Mouse (Mus musculus) embryo, embryonic 10.5 days (tissue): ENCODE results near the gene Pclo.
A peak's percentile ranks its signal among the peaks of the same experiment; 100 is the strongest.
"Not testable (repeated sequence)": the region's sequence is repeated elsewhere in the genome, so short reads cannot be mapped to it uniquely, and the experiment has no call there.

Experiments used
- DNase-seq: peaks from one replicate; pipeline ENCODE4 v3.0.0-alpha.2; 2015; ENCODE audit warnings: low spot score

The Pclo gene

DNA sequence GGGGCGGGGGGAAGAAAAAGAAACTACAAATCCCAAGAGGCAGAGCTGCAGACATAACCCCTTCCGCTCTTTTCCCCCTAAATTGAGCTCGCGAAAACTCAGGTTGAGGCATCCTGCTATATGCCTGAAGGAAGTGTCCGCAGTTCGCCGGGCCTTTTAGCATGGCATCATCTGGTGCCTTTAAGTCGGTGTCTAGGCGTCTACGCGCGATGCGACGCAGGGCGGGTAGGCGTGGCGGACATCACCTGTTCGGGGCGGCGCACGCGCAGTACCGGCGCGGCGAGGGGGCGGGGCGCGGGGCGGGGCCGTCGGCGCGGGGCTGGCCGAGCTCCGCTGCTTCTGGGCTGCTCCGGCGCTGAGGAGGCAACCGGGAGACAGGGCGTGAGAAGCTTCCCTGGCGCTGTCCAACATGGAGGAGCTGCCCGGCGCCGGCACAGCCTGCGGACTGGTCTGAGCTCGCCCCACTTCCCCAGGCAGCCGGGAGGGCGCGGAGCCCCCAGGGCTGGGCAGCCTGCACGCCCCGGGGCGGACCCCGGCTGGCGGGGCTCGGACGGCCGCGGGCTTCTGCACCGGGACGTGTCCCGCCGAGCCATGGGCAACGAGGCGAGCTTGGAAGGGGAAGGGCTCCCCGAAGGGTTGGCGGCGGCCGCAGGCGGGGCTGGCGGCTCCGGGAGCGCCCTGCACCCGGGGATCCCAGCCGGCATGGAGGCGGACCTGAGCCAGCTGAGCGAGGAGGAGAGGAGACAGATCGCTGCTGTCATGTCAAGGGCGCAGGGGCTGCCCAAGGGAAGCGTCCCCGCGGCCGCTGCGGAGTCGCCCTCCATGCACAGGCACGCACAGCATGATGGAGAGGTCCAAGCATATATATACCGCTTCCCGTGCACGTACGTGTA, at the start of gene Pclo:
Gene Pclo, plus strand, starts transcription at position 288 of the 893 bp plus-strand sequence.
- DNase-seq: peak; percentile 85

DNA sequence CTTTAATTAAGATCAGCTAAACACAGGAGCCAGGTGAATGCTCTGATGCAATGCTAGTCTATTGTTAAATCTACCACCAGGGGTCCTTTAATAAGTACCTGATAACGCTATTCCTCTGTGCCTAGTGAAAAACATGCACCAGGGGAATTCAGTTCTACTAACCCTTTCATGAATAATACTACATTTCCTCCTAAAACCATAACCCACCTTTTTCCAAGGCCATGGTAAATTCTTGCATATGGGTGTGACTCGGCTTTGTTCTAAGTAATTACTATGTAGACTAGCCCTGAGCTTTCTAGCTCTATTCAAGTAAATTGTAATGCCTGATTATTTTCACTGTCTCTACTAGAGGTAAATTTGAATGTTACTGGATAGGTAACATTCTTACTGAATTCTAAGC, 20.3 kb upstream of the Pclo start:
- not testable (repeated sequence) for DNase-seq

GRCm38 (mm10) chr5:14508522-14508921, 6.2 kb upstream of the Pclo start:
- no peak for DNase-seq

- no peak for DNase-seq
Observed at GRCm38 (mm10) chr5:14509621-14510020, 5.1 kb upstream of the Pclo start.

- DNase-seq: no peak
Observed at GRCm38 (mm10) chr5:14518131-14518832, 3.6 kb downstream of the Pclo start.

GRCm38 (mm10) chr5:14522006-14522405, 7.3 kb downstream of the Pclo start:
- DNase-seq: no peak

DNA sequence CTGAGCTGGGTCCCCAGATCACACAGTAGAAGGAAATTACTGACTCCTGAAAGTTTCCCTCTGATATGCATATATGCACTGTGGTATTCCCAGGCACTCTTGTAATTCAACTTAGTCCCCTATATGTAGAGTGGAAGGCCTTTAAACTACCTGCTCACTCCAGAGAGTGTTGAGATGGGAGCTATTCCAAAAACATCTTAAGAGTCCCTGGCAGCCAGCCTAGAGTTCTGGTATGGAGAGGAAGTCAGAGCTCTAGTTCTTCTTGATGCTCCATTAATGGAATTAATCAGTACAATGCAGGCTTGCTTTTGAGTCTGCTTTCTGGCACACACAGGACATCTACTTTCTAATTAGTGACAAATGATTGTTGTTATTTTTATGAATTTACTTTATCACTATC, 11.3 kb downstream of the Pclo start:
- no peak for DNase-seq

DNA sequence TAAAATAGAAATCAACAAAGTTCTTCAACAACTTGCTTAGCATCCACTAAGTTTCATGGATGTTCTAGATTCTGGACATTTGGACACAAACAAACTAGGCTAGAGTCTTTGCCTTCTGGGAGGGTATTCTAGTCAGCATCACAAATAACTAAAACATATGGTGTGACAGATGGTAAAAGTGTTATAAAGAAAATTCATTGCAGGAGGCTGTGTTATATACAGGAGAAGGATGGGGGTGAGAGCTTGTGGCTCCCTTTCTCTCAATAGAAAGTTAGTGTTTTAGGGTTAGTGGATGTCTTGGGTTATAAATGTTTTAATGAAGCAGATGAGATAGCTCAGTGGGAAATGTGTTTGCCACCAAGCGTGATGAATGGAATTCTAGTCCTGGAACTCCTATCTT, 13.1 kb downstream of the Pclo start:
- DNase-seq: peak; percentile 6

- DNase-seq: no peak
Observed at GRCm38 (mm10) chr5:14531906-14532305, 17.2 kb downstream of the Pclo start.

GRCm38 (mm10) chr5:14539346-14539745, 24.6 kb downstream of the Pclo start:
- DNase-seq: no peak

- no peak for DNase-seq
Observed at GRCm38 (mm10) chr5:14539961-14540627, 25.4 kb downstream of the Pclo start.

- DNase-seq: no peak
Observed at GRCm38 (mm10) chr5:14575626-14576025, 60.9 kb downstream of the Pclo start.

DNA sequence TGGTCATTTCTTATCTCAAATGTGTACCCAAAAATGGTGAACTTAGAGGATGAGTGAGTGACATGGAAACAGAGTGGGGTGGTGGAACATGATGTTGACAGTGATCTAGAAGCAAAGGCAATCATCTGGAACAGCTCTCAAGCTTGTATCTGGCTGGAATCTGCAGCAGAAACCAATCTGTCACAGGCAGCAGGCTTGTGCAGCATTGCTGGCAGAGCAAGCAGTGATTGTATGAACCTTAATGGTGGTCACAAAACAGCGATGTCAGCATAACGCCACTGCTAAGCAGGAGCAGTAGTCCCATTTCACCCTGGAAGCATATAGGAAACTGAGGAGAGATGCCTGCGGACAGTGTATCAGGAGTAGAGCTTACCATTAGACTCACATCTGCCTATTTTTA, 76.8 kb downstream of the Pclo start:
- DNase-seq: no peak

DNA sequence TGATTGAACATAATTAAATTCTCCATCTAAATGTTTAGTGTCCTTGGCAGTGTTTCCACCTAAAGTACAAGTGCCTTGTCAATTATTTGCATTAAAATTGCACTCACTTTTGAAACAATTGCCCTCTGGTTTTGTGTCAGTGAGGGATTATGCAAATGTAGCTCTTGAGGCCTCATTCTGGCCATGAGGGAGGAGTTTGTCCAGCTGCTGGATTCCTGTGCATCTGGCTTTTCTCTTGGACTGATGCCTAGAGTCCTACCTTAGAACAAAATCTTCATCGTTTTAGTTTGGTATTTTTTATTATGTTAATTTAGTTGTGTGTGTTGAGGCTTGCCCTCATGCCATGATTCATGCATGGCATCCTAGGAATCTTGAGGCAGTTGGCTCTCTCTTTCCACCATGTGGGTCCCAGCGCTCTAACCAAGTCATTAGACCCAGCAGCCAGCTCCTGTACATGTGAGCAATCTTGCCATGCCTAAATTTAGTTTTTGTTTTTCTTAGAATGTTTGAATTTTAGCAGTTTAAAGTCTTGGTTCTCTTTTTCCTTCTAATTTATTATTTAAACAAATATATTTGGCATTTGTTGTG, 80.8 kb downstream of the Pclo start:
- DNase-seq: no peak

DNA sequence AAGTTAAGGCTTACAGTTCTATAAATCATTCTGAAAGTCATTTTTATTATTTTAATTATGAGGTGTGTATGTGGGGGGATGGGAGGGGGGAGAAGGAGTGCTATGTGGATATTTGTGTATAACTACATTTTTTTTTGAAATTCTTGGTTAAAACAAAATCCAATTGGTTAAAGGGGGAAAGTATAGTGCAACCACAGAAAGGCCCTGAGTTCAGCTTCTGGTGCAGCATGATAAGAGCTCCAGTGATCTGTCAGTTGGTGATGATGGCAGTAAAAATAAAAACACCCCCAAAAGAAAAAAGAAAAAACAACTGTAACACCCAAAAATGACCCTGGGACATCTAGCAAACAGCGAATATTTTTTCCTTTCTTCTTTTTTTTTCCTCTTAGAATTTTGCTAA, 93.6 kb downstream of the Pclo start:
- DNase-seq: no peak

GRCm38 (mm10) chr5:14621146-14621545, 106.4 kb downstream of the Pclo start:
- DNase-seq: no peak

GRCm38 (mm10) chr5:14623360-14623759, 108.6 kb downstream of the Pclo start:
- DNase-seq: no peak

DNA sequence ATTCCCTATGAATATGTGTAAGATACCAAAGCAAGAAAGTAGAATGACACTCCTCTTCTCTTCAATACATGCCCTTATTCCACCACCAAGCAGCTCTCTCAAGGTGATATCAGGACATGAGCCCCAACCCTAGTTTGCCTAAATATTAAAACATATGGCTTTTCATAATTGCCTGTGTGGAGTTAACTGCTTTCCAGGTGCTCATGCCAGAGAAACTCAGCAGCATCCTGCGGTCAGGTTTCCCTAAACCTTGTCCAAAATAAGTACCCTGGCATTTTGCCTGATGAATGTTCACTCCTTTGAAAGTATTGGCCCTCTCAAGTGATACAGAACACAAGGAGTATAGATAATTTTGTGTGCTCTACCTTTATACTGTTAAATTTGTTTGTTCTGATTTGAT, 126.5 kb downstream of the Pclo start:
- DNase-seq: no peak

GRCm38 (mm10) chr5:14645856-14646255, 131.1 kb downstream of the Pclo start:
- no peak for DNase-seq

- no peak for DNase-seq
Observed at GRCm38 (mm10) chr5:14660637-14661036, 145.9 kb downstream of the Pclo start.

- DNase-seq: no peak
Observed at GRCm38 (mm10) chr5:14662180-14662579, 147.5 kb downstream of the Pclo start.

DNA sequence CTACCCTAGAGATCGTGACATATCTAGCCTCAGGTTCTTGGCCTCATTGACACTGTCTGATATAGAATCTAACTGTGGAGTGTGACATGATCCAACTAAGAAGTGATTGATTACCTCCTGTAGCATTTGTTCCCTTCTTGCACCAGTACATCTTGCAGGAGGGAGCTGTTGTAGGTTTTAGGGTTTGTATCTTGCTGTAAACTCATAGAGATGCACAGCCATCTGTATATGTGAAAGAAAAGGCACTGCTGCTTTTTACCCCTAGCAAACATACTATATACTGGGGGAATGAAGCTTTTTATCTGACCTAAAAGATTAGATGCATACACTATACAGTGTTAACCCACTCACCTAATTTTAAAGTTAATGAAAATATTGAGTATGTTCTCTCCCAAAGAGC, 147.9 kb downstream of the Pclo start:
- DNase-seq: no peak
